Mouse (Mus musculus) erythroid progenitor cell, adult 5-6 weeks (primary cell): ENCODE data around the gene Lingo1. TPM values are rescaled to one million over a fixed set of nuclear protein-coding genes. Genes with fewer than 3 reads are reported as not detected.

ENCODE experiments used
- ATAC-seq: replicated peaks from 2 replicates; pipeline ENCODE4 v1.8.0; 2016; ENCODE audit warnings: moderate number of reproducible peaks, mild to moderate bottlenecking, moderate TSS enrichment, inconsistent platforms; ENCODE audit not compliant: poor library complexity, low FRiP score, severe bottlenecking
- total RNA-seq, 2 experiments: library from RNA; stranded (forward) in 1 of 2; stranded (reverse) in 1 of 2; fragments of 150-400 nt in 1 of 2; fragments of 186-747, 209-891 nt in 1 of 2; gene quantifications; 2 replicates each; pipeline versions ENCODE4 v1.2.3 to v1.2.4; 2015 to 2017; ENCODE audit warnings: low replicate concordance in 2 of 2

Gene Lingo1
- total RNA-seq (2015; ENCODE audit: low replicate concordance) (not detected in 2 replicates), total RNA-seq (2017; ENCODE audit: low replicate concordance) (not detected in 2 replicates)

DNA sequence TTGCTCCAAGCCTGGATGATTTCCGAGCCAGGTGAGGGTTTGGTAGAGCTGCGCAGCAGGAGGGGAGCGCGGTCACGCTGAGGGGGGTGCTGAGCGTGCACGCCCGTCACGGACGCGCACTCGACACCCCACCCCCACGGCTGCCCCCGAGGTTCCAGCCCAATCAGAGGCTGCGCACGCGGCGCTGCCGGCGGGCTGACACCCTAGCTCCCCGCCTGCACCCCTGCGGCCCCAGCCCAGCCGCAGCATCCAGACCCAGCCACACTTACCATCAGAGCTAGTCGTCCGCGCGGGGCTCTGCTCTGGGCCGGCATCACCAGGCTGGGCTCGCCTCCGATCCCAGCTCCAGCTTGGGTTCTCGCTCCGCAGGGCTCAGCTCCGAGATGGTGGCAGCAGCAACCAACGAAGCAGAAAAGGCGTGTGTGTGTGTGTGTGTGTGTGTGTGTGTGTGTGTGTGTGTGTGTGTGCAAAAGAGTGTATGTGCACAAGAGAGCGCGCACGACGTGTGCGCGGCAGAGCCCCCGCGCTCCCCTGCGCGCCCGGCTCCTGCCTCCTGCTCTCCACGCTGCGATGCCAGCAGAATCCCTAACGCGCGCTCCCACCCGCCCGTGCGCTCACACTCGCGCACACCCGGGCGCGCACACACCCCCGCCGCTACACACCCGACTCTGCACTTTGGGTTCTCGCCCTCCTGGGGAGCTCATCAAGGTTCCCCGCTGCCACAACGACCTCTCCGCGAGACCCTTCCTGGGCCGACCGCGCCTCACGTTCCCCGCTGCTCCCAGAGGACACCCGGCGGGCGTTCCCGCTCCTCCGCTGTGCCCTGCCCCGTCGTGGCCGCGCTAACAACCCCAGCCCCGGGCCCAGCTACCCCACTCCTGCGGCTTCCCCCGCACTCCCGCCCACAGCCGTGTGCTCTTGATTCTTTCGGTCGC lies at the start of gene Lingo1:
Gene Lingo1 (minus strand): TSS at position 748 of the 935 bp plus-strand sequence.
- ATAC-seq: no peak

- no peak for ATAC-seq
Measured at GRCm38 (mm10) chr9:56844644-56845043, 48.4 kb upstream of the Lingo1 start.

DNA sequence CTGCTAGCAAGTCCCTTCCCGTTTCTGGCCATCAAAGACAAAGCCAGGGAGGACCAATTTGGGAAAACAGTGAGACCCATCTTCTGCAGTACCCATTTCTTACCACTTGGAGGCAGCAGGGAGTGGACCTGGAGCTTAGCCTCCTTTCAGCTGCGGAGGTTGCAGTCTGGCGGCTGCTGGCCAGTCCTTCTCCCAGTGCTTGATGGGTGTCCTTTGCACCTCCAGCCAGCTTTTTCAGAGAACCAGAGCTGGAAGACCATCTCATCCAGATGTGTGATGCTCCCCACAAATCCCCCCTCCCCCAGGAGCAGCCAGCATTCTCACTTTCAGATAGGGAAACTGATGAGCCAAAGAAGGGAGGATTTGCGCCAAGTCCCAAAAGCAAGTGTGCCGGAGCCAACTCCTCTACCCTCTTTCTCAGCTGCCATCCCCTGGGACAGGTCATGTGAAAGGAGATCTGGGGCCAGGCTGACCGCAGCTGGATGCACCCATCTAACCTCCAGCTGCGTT lies 47.5 kb upstream of the Lingo1 start:
- no peak for ATAC-seq

GRCm38 (mm10) chr9:56842303-56842719 lies 46.0 kb upstream of the Lingo1 start:
- ATAC-seq: no peak

DNA sequence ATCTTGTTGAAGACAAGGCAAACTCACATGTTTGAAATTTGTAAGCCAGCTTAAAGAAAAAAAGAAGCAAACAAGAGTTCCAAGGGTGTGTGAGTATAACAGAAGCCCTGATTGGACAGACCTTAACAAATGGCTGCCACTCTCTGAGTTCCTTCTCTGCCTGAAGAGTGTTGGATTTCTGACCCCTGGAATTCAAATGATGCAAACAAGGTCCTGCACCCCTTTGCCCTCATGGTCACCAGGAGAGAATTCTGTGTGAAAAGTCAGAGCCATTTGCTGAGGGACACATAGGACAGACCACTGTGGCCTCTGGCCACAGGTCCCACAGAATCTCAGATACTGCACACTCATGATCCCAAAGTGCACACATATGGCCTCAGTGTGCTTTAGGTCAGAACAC lies 45.6 kb upstream of the Lingo1 start:
- ATAC-seq: no peak

DNA sequence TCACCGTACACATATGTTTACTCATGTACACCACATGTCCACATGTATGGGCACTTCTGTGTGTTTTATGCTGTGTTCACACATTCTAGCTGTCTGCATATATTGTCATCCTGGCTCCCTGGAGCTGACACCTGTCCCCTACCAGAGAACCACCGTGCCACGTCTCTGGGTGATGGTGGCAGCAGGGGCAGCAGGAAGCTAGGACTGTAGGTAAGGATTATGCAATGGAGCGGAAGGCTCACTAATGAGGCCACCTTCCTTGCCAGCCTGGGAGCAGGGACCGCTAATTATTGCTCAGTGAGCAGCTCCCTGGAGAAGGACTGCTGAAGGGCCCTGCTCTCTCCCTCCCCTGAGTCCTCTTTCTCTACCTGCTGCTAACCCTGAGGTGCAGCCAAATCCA lies 44.5 kb upstream of the Lingo1 start:
- no peak for ATAC-seq

DNA sequence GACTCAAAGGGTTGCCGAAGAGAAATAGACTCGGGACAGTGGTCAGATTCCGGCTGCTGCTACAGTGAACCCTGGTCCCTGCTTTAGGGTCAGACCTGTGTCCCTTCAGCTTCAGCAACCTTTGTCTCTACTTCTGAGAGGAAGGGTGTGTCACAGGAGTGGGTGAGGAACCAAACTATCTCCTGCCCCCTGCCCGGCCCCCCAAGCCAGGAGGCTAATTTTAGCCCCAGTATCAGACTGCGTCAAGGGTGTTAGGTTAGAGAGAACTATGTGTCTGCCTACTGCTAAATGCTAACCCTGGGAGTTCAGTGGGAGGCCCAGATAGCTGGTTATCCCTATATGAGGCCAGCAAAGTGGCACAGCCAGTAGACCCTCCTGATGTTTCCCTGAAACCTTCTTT lies 38.9 kb upstream of the Lingo1 start:
- ATAC-seq: no peak

- no peak for ATAC-seq
Measured at GRCm38 (mm10) chr9:56832900-56833299, 36.6 kb upstream of the Lingo1 start.

- no peak for ATAC-seq
Measured at GRCm38 (mm10) chr9:56831904-56832303, 35.6 kb upstream of the Lingo1 start.

DNA sequence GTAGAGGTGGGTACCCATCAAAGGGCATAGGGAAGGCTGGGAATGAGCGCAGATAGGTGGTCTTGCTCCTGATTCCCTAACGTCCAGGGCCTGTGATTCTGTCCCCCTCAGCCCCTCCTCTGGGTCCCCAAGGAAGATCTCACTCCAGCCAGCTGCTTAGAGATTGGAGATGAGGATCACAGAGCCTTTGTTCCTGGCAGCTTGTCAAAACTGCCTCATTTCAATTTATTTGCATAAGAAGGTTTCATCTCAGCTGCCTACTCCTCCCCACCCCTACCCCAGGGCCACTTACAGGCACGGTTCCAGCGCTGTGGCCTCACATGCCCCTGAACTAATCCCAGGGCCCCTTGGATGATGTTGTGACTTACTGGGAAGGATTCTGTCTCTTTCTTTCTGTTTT lies 33.9 kb upstream of the Lingo1 start:
- no peak for ATAC-seq

DNA sequence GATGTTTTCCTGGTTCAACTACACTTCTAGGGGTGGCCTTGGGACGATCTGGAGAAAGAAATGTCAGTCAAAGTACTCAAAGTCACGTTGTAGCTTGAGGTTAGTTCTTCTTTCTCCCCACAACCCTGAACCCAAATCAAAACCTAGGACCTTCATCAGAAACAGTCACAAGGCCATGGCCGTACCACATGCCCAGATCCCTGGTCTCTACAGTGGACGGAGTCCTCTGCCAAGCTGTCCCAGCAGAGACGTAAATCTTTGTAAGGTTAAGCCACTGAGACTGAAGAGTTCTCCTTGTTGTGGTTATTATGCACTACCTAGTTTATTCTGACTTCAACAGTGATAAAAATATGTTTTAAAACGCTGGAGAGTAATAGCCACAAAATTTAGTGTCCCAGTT lies 32.6 kb upstream of the Lingo1 start:
- ATAC-seq: no peak

GRCm38 (mm10) chr9:56828146-56828545 lies 31.9 kb upstream of the Lingo1 start:
- no peak for ATAC-seq

- no peak for ATAC-seq
Measured at GRCm38 (mm10) chr9:56825476-56826213, 29.4 kb upstream of the Lingo1 start.

DNA sequence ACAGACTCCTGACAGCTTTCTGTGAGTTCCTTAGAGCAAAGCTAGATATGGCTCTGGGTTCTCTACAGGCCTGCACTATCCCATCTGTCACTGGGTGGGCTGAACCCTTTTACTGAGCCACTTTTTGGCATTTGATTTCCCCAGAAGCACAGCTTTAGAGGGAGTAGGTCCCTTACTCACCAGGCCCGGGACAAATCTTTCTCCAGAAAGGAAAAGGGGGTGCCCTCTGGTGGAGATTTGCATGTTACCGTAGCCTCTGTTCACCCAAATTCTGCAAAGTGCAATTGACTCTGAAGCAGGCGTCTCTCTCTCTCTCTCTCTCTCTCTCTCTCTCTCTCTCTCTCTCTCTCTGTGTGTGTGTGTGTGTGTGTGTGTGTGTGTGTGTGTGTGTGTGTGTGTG lies 28.6 kb upstream of the Lingo1 start:
- ATAC-seq: no peak

GRCm38 (mm10) chr9:56810916-56811315 lies 14.6 kb upstream of the Lingo1 start:
- ATAC-seq: no peak

GRCm38 (mm10) chr9:56807990-56808389 lies 11.7 kb upstream of the Lingo1 start:
- ATAC-seq: no peak

DNA sequence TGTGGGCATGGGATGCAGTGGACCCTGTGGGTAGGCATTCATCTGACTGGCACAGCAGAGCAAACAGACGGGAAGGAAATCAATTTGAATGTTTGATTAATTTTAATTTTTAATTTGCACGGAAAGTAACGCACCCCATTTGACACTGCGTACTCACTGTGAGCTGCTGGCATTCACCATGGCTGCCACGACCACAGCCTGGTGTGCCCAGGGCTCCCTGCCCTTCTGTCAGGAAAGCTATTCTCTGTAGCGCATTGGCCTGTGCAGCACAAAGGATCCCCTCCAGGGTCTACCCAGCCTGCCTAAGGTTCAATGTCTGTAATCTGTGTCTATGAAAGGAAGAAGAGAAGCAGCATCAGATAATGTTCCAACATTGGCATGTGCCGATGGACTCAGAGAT lies 6.9 kb upstream of the Lingo1 start:
- ATAC-seq: no peak

- no peak for ATAC-seq
Measured at GRCm38 (mm10) chr9:56797876-56798275, 1.6 kb upstream of the Lingo1 start.

DNA sequence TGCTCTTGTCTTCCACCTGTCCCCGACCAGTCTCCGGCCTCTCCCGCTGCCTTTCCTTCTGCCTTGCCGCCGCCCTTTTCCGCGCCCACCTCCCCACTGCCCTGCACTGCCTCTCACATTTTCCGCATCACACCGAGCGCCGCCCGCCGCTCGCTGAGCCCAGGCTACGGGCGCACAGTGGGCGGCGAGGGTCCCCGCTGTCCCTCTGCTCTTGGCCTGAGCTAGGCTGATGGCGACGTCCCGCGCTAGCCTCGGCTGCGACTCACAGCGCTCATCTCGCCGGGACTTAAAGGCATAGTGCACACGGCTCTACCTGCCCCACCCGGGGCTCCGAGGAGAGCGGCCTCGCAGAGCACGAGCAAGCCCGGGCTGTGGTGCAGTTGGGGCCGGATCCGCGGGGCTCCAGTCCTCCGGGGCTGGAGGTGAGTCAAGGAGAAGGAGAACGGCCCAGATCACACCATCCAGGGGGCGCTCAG lies 426 bp upstream of the Lingo1 start:
- ATAC-seq: no peak

DNA sequence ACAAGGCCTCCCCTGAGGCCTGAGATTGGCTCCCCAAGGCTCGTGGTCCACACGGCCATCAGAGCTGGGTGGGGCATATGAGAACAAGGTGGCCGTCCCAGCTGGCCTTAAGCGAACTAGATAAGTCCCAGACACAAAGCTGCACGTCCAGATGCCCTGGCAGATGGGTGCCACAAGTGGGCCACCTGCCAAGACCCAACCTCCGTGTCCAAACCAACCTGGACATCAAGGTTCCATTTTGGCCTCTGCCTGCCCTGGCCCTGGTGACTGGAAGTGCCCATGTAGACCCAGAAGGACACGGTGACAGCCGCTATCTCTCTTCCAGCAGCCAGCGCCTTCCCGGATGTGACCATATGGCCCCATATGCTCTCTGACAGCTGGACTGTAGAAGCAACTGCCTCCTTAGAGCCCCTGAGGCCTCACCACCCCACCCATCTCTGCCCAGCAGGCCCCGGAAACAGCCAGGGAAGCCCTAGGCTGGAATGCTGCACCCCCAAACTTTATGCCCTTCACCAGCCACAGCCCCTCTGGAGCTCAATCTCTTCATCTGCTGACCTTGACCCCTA lies 4.5 kb downstream of the Lingo1 start:
- ATAC-seq: no peak
